Mouse (Mus musculus): ENCODE measurements around the gene Gm20696. TPM values are rescaled to one million over a fixed set of nuclear protein-coding genes. Genes with fewer than 3 reads are reported as not detected.

Gm20696 gene
- polyA plus RNA-seq, 1 experiment from 2014 or later = 6.0 TPM

- H3K9me3 ChIP-seq (ENCODE audit: control insufficient read depth, low read length) = no peaks in the 10 kb centered on the region
- 94% methylated on average over 3 of the region's 3 CpGs for WGBS
- no peak for ATAC-seq (ENCODE audit: low FRiP score)
These were observed 322.2 kb downstream of the Gm20696 start for GRCm38 (mm10) chr6:99344357-99344756.

GRCm38 (mm10) chr6:99343815-99344214, 322.8 kb downstream of the Gm20696 start:
- Histone ChIP-seq H3K4me3 (ENCODE audit: low read depth, low read length) (no peak overlapping the region), H3K27me3 (ENCODE audit: control insufficient read depth, insufficient read depth, low read length) (no peaks in the 10 kb centered on the region), H3K4me2 (replicated peaks; ENCODE audit: low read depth, low read length) (no peak overlapping the region), H3K36me3 (ENCODE audit: control insufficient read depth, insufficient read depth, low read length) (no peaks in the 10 kb centered on the region), H3K9ac (ENCODE audit: low read depth, low read length) (no peak overlapping the region), H3K27ac (ENCODE audit: low read depth, low read length) (no peak overlapping the region), H3K9me3 (ENCODE audit: control insufficient read depth, low read length) (no peaks in the 10 kb centered on the region), H3K4me1 (replicated peaks; ENCODE audit: control insufficient read depth, insufficient read depth, low read length) (no peaks in the 10 kb centered on the region)
- WGBS = 89% methylated on average over 3 of the region's 3 CpGs
- no peak for DNase-seq (ENCODE audit: low spot score)
- no peak for ATAC-seq (ENCODE audit: low FRiP score)

More at GRCm38 (mm10) chr6:99344357-99344756, 322.2 kb downstream of the Gm20696 start:
- no peak overlapping the region for H3K27ac ChIP-seq (ENCODE audit: low read depth, low read length)
- H3K4me2 ChIP-seq (replicated peaks; ENCODE audit: low read depth, low read length) = no peak overlapping the region
- H3K4me3 ChIP-seq (ENCODE audit: low read depth, low read length) = no peak overlapping the region
- H3K36me3 ChIP-seq (ENCODE audit: control insufficient read depth, insufficient read depth, low read length) = no peaks in the 10 kb centered on the region
- no peak for DNase-seq (ENCODE audit: low spot score)
- no peaks in the 10 kb centered on the region for H3K27me3 ChIP-seq (ENCODE audit: control insufficient read depth, insufficient read depth, low read length)
- no peaks in the 10 kb centered on the region for H3K4me1 ChIP-seq (replicated peaks; ENCODE audit: control insufficient read depth, insufficient read depth, low read length)
- no peak overlapping the region for H3K9ac ChIP-seq (ENCODE audit: low read depth, low read length)

GRCm38 (mm10) chr6:99342416-99342815, 324.2 kb downstream of the Gm20696 start:
- DNase-seq (ENCODE audit: low spot score) (no peak), ATAC-seq (ENCODE audit: low FRiP score) (no peak)
- Histone ChIP-seq H3K36me3 (ENCODE audit: control insufficient read depth, insufficient read depth, low read length) (no peaks in the 10 kb centered on the region), H3K9ac (ENCODE audit: low read depth, low read length) (no peak overlapping the region), H3K9me3 (ENCODE audit: control insufficient read depth, low read length) (no peaks in the 10 kb centered on the region), H3K27ac (ENCODE audit: low read depth, low read length) (no peak overlapping the region), H3K27me3 (ENCODE audit: control insufficient read depth, insufficient read depth, low read length) (no peaks in the 10 kb centered on the region), H3K4me3 (ENCODE audit: low read depth, low read length) (no peak overlapping the region), H3K4me1 (replicated peaks; ENCODE audit: control insufficient read depth, insufficient read depth, low read length) (no peaks in the 10 kb centered on the region), H3K4me2 (replicated peaks; ENCODE audit: low read depth, low read length) (no peak overlapping the region)
- 92% methylated on average over 3 of the region's 3 CpGs for WGBS

- Histone ChIP-seq H3K9me3 (ENCODE audit: control insufficient read depth, low read length) (no peaks in the 10 kb centered on the region), H3K27me3 (ENCODE audit: control insufficient read depth, insufficient read depth, low read length) (no peaks in the 10 kb centered on the region), H3K9ac (ENCODE audit: low read depth, low read length) (no peak overlapping the region), H3K36me3 (ENCODE audit: control insufficient read depth, insufficient read depth, low read length) (no peaks in the 10 kb centered on the region), H3K4me2 (replicated peaks; ENCODE audit: low read depth, low read length) (no peak overlapping the region), H3K4me1 (replicated peaks; ENCODE audit: control insufficient read depth, insufficient read depth, low read length) (no peaks in the 10 kb centered on the region), H3K27ac (ENCODE audit: low read depth, low read length) (no peak overlapping the region), H3K4me3 (ENCODE audit: low read depth, low read length) (no peak overlapping the region)
- 91% methylated on average over 4 of the region's 4 CpGs for WGBS
- DNase-seq (ENCODE audit: low spot score) (no peak), ATAC-seq (ENCODE audit: low FRiP score) (no peak)
These were observed 325.7 kb downstream of the Gm20696 start for GRCm38 (mm10) chr6:99340902-99341301.

- Histone ChIP-seq H3K27me3 (ENCODE audit: control insufficient read depth, insufficient read depth, low read length) (no peaks in the 10 kb centered on the region), H3K27ac (ENCODE audit: low read depth, low read length) (no peak overlapping the region), H3K4me2 (replicated peaks; ENCODE audit: low read depth, low read length) (no peak overlapping the region), H3K36me3 (ENCODE audit: control insufficient read depth, insufficient read depth, low read length) (no peaks in the 10 kb centered on the region), H3K4me1 (replicated peaks; ENCODE audit: control insufficient read depth, insufficient read depth, low read length) (no peaks in the 10 kb centered on the region), H3K4me3 (ENCODE audit: low read depth, low read length) (no peak overlapping the region), H3K9me3 (ENCODE audit: control insufficient read depth, low read length) (no peaks in the 10 kb centered on the region), H3K9ac (ENCODE audit: low read depth, low read length) (no peak overlapping the region)
- DNase-seq (ENCODE audit: low spot score) = no peak
- 86% methylated on average over 10 of the region's 10 CpGs for WGBS
- no peak for ATAC-seq (ENCODE audit: low FRiP score)
These were observed 326.4 kb downstream of the Gm20696 start for GRCm38 (mm10) chr6:99339986-99340721.

GRCm38 (mm10) chr6:99339343-99339620, 327.3 kb downstream of the Gm20696 start:
- Histone ChIP-seq H3K27ac (ENCODE audit: low read depth, low read length) (no peak overlapping the region), H3K4me2 (replicated peaks; ENCODE audit: low read depth, low read length) (no peak overlapping the region), H3K9me3 (ENCODE audit: control insufficient read depth, low read length) (no peaks in the 10 kb centered on the region), H3K27me3 (ENCODE audit: control insufficient read depth, insufficient read depth, low read length) (no peaks in the 10 kb centered on the region), H3K4me3 (ENCODE audit: low read depth, low read length) (no peak overlapping the region), H3K36me3 (ENCODE audit: control insufficient read depth, insufficient read depth, low read length) (no peaks in the 10 kb centered on the region), H3K4me1 (replicated peaks; ENCODE audit: control insufficient read depth, insufficient read depth, low read length) (no peaks in the 10 kb centered on the region), H3K9ac (ENCODE audit: low read depth, low read length) (no peak overlapping the region)
- 49% methylated on average over 5 of the region's 5 CpGs for WGBS
- no peak for ATAC-seq (ENCODE audit: low FRiP score)
- peak; percentile 35 for DNase-seq (ENCODE audit: low spot score)

- no peak for DNase-seq (ENCODE audit: low spot score)
- no peaks in the 10 kb centered on the region for H3K4me1 ChIP-seq (replicated peaks; ENCODE audit: control insufficient read depth, insufficient read depth, low read length)
- 40% methylated on average over 9 of the region's 9 CpGs for WGBS
- H3K27me3 ChIP-seq (ENCODE audit: control insufficient read depth, insufficient read depth, low read length) = no peaks in the 10 kb centered on the region
- H3K27ac ChIP-seq (ENCODE audit: low read depth, low read length) = no peak overlapping the region
- no peaks in the 10 kb centered on the region for H3K9me3 ChIP-seq (ENCODE audit: control insufficient read depth, low read length)
- ATAC-seq (ENCODE audit: low FRiP score) = no peak
- H3K4me3 ChIP-seq (ENCODE audit: low read depth, low read length) = no peak overlapping the region
- no peak overlapping the region for H3K9ac ChIP-seq (ENCODE audit: low read depth, low read length)
- no peak overlapping the region for H3K4me2 ChIP-seq (replicated peaks; ENCODE audit: low read depth, low read length)
- H3K36me3 ChIP-seq (ENCODE audit: control insufficient read depth, insufficient read depth, low read length) = no peaks in the 10 kb centered on the region
These were observed 327.8 kb downstream of the Gm20696 start for GRCm38 (mm10) chr6:99338593-99339342.

GRCm38 (mm10) chr6:99338174-99338573, 328.4 kb downstream of the Gm20696 start:
- ATAC-seq (ENCODE audit: low FRiP score) = no peak
- Histone ChIP-seq H3K9ac (ENCODE audit: low read depth, low read length) (no peak overlapping the region), H3K4me1 (replicated peaks; ENCODE audit: control insufficient read depth, insufficient read depth, low read length) (no peaks in the 10 kb centered on the region), H3K4me2 (replicated peaks; ENCODE audit: low read depth, low read length) (no peak overlapping the region), H3K9me3 (ENCODE audit: control insufficient read depth, low read length) (no peaks in the 10 kb centered on the region), H3K27me3 (ENCODE audit: control insufficient read depth, insufficient read depth, low read length) (no peaks in the 10 kb centered on the region), H3K36me3 (ENCODE audit: control insufficient read depth, insufficient read depth, low read length) (no peaks in the 10 kb centered on the region), H3K4me3 (ENCODE audit: low read depth, low read length) (no peak overlapping the region), H3K27ac (ENCODE audit: low read depth, low read length) (no peak overlapping the region)
- 63% methylated on average over 3 of the region's 3 CpGs for WGBS
- DNase-seq (ENCODE audit: low spot score) = no peak

- DNase-seq (ENCODE audit: low spot score) (no peak), ATAC-seq (ENCODE audit: low FRiP score) (no peak)
- H3K4me3 ChIP-seq (ENCODE audit: low read depth, low read length) = no peak overlapping the region
- no peak overlapping the region for H3K4me2 ChIP-seq (replicated peaks; ENCODE audit: low read depth, low read length)
- no peaks in the 10 kb centered on the region for H3K9me3 ChIP-seq (ENCODE audit: control insufficient read depth, low read length)
- H3K27me3 ChIP-seq (ENCODE audit: control insufficient read depth, insufficient read depth, low read length) = no peaks in the 10 kb centered on the region
- no peaks in the 10 kb centered on the region for H3K36me3 ChIP-seq (ENCODE audit: control insufficient read depth, insufficient read depth, low read length)
- no peak overlapping the region for H3K9ac ChIP-seq (ENCODE audit: low read depth, low read length)
- 57% methylated on average over 6 of the region's 6 CpGs for WGBS
- H3K4me1 ChIP-seq (replicated peaks; ENCODE audit: control insufficient read depth, insufficient read depth, low read length) = no peaks in the 10 kb centered on the region
- H3K27ac ChIP-seq (ENCODE audit: low read depth, low read length) = no peak overlapping the region
These were observed 329.0 kb downstream of the Gm20696 start for GRCm38 (mm10) chr6:99337575-99337974.
